Mouse (Mus musculus) cerebellum, adult (tissue): ENCODE results near the gene Ncapd2.

ENCODE experiments used
- ATAC-seq: cut with Nextera tagmentation; 2 replicates; pipeline ENCODE4 v1.9.2; 2017; ENCODE audit warnings: mild to moderate bottlenecking, moderate library complexity, mixed read lengths; ENCODE audit not compliant: insufficient number of reproducible peaks, low FRiP score, low TSS enrichment

Gene Ncapd2

DNA sequence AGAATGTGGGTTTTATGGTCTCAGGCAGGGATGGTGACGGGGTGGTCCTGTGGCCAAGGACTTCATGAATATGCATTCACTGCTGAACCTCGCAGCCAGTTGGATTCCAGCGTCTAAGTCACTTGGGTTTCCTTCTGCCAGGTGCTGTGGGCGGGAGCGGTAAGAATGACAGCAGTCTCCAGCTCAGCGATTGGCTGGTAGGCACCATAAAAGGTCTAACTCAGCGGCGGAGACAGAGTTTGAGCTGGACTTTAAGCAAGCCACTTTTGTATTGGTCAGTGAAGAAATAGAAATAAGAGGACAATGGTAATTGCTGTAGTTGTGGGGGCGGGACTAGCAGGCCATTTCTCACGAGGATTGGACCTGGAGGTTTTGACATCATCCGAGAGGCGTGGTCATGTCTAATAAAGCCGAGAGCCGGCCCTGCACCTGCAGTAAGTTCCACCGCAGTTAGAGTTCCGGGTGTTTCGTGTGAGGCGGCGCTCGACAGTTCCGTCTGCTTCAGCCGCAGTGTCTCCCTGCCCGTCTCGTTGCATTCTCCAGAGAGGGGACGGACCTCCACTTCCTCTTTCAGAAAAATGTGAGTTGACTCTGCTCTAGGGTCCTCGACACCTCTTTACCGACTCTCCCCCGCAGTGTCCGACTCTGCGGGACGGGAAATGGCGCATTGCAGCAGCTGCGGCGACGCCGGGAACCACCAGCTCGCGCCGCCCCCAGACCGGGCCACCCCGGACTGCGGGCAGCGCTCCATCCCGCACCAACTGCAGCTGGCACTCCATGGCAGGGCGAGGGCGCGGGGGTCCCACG, 23.9 kb upstream of the Ncapd2 start, which contains the start of gene Vamp1:
Vamp1 (plus strand) TSS at position 404 of the 807 bp plus-strand sequence.
- ATAC-seq, result peak; percentile 98

GRCm38 (mm10) chr6:125213715-125214114, 22.2 kb upstream of the Ncapd2 start:
- ATAC-seq, result no peak

DNA sequence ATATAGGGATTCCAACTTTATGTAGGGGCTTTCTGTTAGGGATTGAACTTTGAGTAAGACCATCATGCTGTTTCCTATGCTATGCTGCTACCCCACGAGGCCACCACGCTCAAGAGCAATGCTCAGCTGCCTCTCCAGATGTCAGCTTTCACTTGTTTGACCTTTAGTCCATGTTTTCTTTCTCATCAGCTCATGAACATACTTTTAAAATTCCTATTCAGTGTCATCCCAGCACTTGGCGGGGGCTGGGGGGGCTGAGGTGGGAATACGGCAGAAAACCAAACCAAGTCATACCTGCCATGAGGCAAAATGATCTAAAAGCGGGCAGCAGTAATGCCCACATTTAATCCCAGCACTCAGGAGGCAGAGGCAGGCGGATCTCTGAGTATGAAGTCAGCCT, 21.6 kb upstream of the Ncapd2 start:
- no peak for ATAC-seq

GRCm38 (mm10) chr6:125212621-125213020, 21.1 kb upstream of the Ncapd2 start:
- no peak for ATAC-seq

GRCm38 (mm10) chr6:125210436-125210835, 18.9 kb upstream of the Ncapd2 start:
- ATAC-seq, result no peak

DNA sequence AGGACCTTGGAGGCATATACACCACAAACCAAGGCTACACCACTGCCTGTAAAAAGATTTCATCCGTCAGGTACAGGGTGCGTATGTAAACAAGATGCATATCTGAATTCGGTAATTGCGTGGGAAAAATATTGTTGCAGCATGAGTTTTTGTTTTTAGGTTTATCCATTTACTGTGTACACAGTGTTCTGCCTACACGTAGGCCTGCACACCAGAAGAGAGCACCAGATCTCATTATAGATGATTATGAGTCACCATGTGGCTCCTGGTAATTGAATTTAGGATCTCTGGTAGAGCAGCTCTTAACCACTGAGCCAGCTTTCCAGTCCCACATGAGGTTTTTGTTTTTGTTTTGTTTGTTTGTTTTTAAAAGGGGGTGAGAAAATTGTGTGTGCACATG, 5.7 kb upstream of the Ncapd2 start:
- ATAC-seq, result no peak

DNA sequence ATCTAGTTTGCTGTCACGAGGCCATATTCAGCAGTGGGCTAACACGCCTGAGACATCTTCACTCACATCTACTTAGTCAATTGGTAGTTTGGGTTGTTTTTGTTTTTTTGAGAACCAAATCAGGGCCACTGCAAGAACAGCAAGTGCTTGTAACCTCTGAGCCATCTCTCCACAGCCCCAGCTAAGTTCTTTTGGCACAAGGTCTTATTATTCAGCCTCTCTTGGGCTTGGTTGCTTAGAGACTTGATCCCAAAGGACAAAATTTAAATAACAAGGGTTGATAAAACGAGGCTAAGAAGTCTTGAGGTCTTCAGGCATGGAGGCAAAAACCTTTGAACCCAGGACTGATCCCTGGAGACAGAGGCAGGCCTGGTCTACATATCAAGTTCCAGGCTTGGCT, 4.8 kb upstream of the Ncapd2 start:
- no peak for ATAC-seq

GRCm38 (mm10) chr6:125195541-125196075, 4.1 kb upstream of the Ncapd2 start:
- ATAC-seq, result no peak

DNA sequence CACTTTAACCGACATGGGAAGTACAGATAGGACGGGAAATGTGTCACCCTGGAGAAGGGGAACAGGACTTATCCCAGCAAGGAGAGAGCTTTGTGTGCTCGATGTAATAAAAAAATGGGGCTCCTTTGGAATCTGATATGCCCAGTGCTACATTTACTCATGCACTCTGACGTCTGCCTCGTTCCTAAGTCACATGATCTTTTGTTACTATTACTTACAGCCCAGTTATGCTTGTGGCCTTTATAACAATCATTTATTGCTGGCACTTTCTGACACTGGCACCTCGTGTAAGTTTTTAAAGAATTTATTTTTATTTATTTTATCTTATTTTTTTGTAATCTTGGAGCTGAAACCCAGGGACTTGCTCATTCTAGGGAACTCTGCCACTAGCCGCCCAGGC, 1.9 kb upstream of the Ncapd2 start:
- no peak for ATAC-seq

DNA sequence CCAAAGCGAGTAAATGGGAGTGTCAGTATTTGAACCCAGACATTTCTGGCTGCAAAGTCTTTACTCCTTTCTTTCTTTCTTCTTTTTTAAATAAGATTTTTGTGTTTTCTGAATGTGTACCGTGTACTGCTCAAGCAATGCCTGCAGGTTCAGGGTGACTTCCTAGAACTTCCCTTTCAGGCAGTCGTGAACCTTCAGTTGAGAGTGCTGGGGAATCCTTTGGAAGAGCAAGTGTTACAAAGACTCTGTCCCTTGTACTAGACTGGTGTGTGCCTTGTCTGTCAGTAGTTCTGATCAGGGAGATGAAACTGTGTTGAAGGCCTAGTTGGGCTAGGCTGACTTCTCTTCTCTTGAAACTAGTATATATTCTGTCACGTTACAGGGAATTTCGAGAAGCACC, 1.3 kb upstream of the Ncapd2 start:
- no peak for ATAC-seq

GRCm38 (mm10) chr6:125192016-125192714, 664 bp upstream of the Ncapd2 start:
- ATAC-seq, result peak; percentile 90

DNA sequence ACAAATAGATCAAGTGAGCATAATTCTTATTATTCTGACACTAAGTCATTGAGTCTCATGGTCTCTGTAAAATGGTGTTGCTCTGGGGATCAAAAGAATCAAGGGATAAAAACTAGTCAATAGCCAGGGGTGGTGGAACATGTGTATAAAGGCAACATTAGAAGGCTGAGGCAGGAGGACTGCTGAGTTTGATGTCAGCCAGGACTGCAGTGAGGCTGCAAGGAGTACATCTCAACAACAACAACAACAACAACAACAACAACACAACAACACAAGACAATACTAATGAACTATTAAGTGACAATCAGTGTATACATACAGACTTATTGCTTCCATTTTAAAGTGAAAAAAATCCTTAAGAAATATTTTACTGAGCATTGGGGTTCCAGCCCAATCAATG, 685 bp downstream of the Ncapd2 start:
- no peak for ATAC-seq

GRCm38 (mm10) chr6:125186203-125186602, 5.3 kb downstream of the Ncapd2 start:
- no peak for ATAC-seq

GRCm38 (mm10) chr6:125182133-125182532, 9.4 kb downstream of the Ncapd2 start:
- ATAC-seq, result no peak

GRCm38 (mm10) chr6:125179601-125180000, 11.9 kb downstream of the Ncapd2 start:
- ATAC-seq, result no peak

GRCm38 (mm10) chr6:125175469-125175868, 16.0 kb downstream of the Ncapd2 start:
- no peak for ATAC-seq

- no peak for ATAC-seq
Measured at GRCm38 (mm10) chr6:125173256-125173655, 18.2 kb downstream of the Ncapd2 start.

GRCm38 (mm10) chr6:125172474-125172873, 19.0 kb downstream of the Ncapd2 start:
- no peak for ATAC-seq

DNA sequence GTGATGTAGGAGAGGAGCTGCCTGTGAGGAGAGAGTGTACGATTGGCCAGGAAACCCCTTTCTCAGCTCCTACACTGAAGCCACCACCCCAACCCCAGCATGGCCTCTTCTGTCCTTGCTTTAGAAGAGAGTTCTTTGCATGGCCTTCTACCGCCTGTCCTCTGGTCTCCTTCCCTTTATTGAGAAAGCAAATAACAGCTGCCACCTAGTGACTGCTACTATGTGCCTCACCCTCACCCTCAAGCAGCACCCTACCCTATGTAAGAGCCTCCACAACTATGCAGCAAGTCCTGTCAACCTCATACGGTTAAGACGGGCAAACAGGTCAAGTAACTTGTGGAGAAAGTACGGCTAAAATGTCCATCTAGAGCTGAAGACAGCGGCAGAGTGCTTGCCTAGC, 21.3 kb downstream of the Ncapd2 start:
- no peak for ATAC-seq

- ATAC-seq, result no peak
Measured at GRCm38 (mm10) chr6:125168086-125168485, 23.4 kb downstream of the Ncapd2 start.

DNA sequence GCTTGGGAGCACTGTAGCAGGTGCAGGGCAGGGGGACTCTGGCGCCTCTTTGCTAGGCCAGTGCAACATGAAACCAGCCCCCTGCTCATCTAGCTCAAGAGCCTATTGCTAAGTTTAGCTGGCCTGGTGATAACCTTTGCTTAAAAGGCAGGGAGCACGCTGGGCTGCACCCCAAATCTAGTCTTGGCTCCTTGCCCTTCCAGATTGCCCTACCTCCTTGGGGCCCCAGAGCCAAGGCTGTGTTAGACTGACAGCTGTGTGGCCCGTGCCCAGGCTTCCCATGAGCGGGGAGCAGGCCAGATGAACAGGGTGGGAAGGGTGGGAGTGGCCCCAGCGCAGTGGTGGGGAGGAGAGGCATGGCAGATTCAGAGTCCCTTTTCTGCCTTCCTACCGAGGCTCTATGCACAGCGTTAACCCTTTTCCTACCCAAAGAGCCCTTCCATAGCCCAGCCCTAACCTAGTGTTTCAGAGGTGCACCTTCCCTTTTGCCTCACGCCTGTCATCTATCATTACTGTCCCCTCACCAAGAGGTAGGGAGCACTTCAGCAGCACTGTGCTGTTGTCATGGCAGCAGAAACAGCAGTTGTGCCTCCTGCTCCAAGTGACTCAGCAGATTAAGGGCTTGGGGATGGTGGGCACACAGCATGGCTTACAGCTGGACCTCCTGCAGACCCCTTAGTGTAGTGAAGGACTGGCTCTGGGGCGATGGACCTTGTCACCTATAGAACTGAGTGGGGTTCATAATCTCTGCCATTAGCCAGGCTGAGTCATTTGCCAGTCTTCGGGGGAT, 24.4 kb downstream of the Ncapd2 start:
- no peak for ATAC-seq
